Mouse (Mus musculus): ENCODE measurements around the gene Slc2a9. TPM values are rescaled to one million over a fixed set of nuclear protein-coding genes. Genes with fewer than 3 reads are reported as not detected.

The Slc2a9 gene
- polyA plus RNA-seq, 1 experiment = not detected

- H3K4me3 ChIP-seq (ENCODE audit: low read depth, low read length) = no peak overlapping the region
- no peaks in the 10 kb centered on the region for H3K36me3 ChIP-seq (ENCODE audit: control insufficient read depth, insufficient read depth, low read length, poor library complexity, severe bottlenecking)
- H3K9me3 ChIP-seq (replicated peaks; ENCODE audit: control insufficient read depth, insufficient read depth, low read length, poor library complexity, severe bottlenecking) = no peaks in the 10 kb centered on the region
- no peak overlapping the region for H3K9ac ChIP-seq (ENCODE audit: low read depth, poor library complexity, severe bottlenecking)
- H3K27ac ChIP-seq (ENCODE audit: insufficient read depth, low read length) = no peak overlapping the region
- H3K4me1 ChIP-seq (ENCODE audit: control insufficient read depth, insufficient read depth, low read length) = peaks cover 4% of the 10 kb centered on the region
- no peaks in the 10 kb centered on the region for H3K27me3 ChIP-seq (ENCODE audit: control insufficient read depth, insufficient read depth, low read length, poor library complexity, severe bottlenecking)
- TF ChIP-seq POLR2A (IDR thresholded peaks at IDR 0.05; ENCODE audit: insufficient read depth, low read length) = no peak
- TF ChIP-seq EP300 (IDR thresholded peaks at IDR 0.05; ENCODE audit: insufficient read depth, low read depth, low read length) = no peak
- TF ChIP-seq CTCF (IDR thresholded peaks at IDR 0.05; ENCODE audit: low read depth, low read length) = no peak
These were observed 10.0 kb upstream of the Slc2a9 start for GRCm38 (mm10) chr5:38512991-38513390.

DNA sequence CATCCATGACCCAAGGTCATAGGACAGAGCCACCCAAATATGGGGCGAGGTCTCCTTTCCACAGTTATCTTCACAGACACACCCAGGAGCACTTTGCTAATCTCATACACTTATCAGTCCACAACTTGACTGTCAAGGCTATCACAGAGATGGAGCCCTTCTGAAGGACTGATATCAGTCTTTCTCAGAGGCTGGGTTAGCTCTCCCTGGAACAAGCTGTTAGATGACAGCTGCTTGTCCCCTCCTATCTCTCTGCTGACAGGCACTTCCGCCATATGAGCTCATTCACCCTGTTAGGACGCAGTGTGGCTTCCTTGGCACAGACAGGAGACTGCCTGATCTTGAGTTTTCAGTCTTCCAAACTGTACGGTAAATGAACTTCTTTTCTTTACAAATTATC is 6.6 kb upstream of the Slc2a9 start:
- Histone ChIP-seq H3K27me3 (ENCODE audit: control insufficient read depth, insufficient read depth, low read length, poor library complexity, severe bottlenecking) (no peaks in the 10 kb centered on the region), H3K9ac (ENCODE audit: low read depth, poor library complexity, severe bottlenecking) (no peak overlapping the region), H3K4me1 (ENCODE audit: control insufficient read depth, insufficient read depth, low read length) (no peaks in the 10 kb centered on the region), H3K9me3 (replicated peaks; ENCODE audit: control insufficient read depth, insufficient read depth, low read length, poor library complexity, severe bottlenecking) (no peaks in the 10 kb centered on the region), H3K36me3 (ENCODE audit: control insufficient read depth, insufficient read depth, low read length, poor library complexity, severe bottlenecking) (no peaks in the 10 kb centered on the region), H3K4me3 (ENCODE audit: low read depth, low read length) (no peak overlapping the region), H3K27ac (ENCODE audit: insufficient read depth, low read length) (no peak overlapping the region)
- TF ChIP-seq CTCF (IDR thresholded peaks at IDR 0.05; ENCODE audit: low read depth, low read length) (no peak), EP300 (IDR thresholded peaks at IDR 0.05; ENCODE audit: insufficient read depth, low read depth, low read length) (no peak), POLR2A (IDR thresholded peaks at IDR 0.05; ENCODE audit: insufficient read depth, low read length) (no peak)

DNA sequence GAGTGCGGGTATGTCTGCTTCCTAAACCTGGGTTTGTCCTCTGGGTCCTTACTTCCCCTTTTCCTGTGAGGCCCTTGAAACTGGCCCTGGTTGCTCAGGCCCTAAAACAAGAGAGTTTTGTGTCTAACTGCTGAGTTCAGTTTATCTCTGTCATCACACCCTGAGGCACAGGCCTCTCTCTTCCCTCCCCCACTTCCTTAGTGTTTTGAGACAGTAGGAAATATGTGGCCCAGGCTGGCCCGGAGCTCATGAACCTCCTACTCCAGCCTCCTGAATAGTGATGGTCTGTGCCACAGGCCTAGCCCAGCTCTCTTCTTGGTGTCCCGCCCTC is 2.5 kb upstream of the Slc2a9 start:
- Histone ChIP-seq H3K9ac (ENCODE audit: low read depth, poor library complexity, severe bottlenecking) (no peak overlapping the region), H3K4me1 (ENCODE audit: control insufficient read depth, insufficient read depth, low read length) (no peaks in the 10 kb centered on the region), H3K27me3 (ENCODE audit: control insufficient read depth, insufficient read depth, low read length, poor library complexity, severe bottlenecking) (no peaks in the 10 kb centered on the region), H3K4me3 (ENCODE audit: low read depth, low read length) (no peak overlapping the region), H3K36me3 (ENCODE audit: control insufficient read depth, insufficient read depth, low read length, poor library complexity, severe bottlenecking) (no peaks in the 10 kb centered on the region), H3K9me3 (replicated peaks; ENCODE audit: control insufficient read depth, insufficient read depth, low read length, poor library complexity, severe bottlenecking) (no peaks in the 10 kb centered on the region), H3K27ac (ENCODE audit: insufficient read depth, low read length) (no peak overlapping the region)
- no peak for TF ChIP-seq EP300 (IDR thresholded peaks at IDR 0.05; ENCODE audit: insufficient read depth, low read depth, low read length)
- TF ChIP-seq CTCF (IDR thresholded peaks at IDR 0.05; ENCODE audit: low read depth, low read length) = no peak
- no peak for TF ChIP-seq POLR2A (IDR thresholded peaks at IDR 0.05; ENCODE audit: insufficient read depth, low read length)

GRCm38 (mm10) chr5:38504747-38505434 is 1.9 kb upstream of the Slc2a9 start:
- Histone ChIP-seq H3K27me3 (ENCODE audit: control insufficient read depth, insufficient read depth, low read length, poor library complexity, severe bottlenecking) (no peaks in the 10 kb centered on the region), H3K4me1 (ENCODE audit: control insufficient read depth, insufficient read depth, low read length) (no peaks in the 10 kb centered on the region), H3K36me3 (ENCODE audit: control insufficient read depth, insufficient read depth, low read length, poor library complexity, severe bottlenecking) (no peaks in the 10 kb centered on the region), H3K27ac (ENCODE audit: insufficient read depth, low read length) (no peak overlapping the region), H3K9me3 (replicated peaks; ENCODE audit: control insufficient read depth, insufficient read depth, low read length, poor library complexity, severe bottlenecking) (no peaks in the 10 kb centered on the region), H3K9ac (ENCODE audit: low read depth, poor library complexity, severe bottlenecking) (no peak overlapping the region), H3K4me3 (ENCODE audit: low read depth, low read length) (no peak overlapping the region)
- TF ChIP-seq POLR2A (IDR thresholded peaks at IDR 0.05; ENCODE audit: insufficient read depth, low read length) (no peak), EP300 (IDR thresholded peaks at IDR 0.05; ENCODE audit: insufficient read depth, low read depth, low read length) (no peak), CTCF (IDR thresholded peaks at IDR 0.05; ENCODE audit: low read depth, low read length) (no peak)

DNA sequence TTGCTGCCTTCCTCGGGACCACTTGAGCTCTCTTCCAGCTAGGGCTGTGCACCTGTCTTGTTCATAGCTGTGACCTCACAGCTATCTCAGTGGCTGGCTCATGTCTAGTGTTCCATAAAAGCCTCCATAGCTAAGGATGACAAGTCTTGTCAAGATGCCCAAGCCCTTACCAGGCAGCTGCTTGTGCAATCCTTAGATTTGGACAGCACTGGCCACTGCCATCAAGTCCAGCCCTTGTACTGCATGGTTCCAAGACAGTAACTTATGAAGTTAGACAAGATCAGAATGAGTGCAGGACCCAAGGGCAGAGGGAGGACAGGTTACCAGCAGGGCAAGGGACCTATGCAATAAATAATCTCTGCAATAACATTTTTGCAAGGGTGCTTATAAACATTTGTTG is 1.2 kb upstream of the Slc2a9 start:
- no peak overlapping the region for H3K27ac ChIP-seq (ENCODE audit: insufficient read depth, low read length)
- no peaks in the 10 kb centered on the region for H3K27me3 ChIP-seq (ENCODE audit: control insufficient read depth, insufficient read depth, low read length, poor library complexity, severe bottlenecking)
- no peaks in the 10 kb centered on the region for H3K36me3 ChIP-seq (ENCODE audit: control insufficient read depth, insufficient read depth, low read length, poor library complexity, severe bottlenecking)
- H3K4me1 ChIP-seq (ENCODE audit: control insufficient read depth, insufficient read depth, low read length) = no peaks in the 10 kb centered on the region
- H3K9ac ChIP-seq (ENCODE audit: low read depth, poor library complexity, severe bottlenecking) = no peak overlapping the region
- H3K4me3 ChIP-seq (ENCODE audit: low read depth, low read length) = no peak overlapping the region
- H3K9me3 ChIP-seq (replicated peaks; ENCODE audit: control insufficient read depth, insufficient read depth, low read length, poor library complexity, severe bottlenecking) = no peaks in the 10 kb centered on the region
- no peak for TF ChIP-seq EP300 (IDR thresholded peaks at IDR 0.05; ENCODE audit: insufficient read depth, low read depth, low read length)
- TF ChIP-seq CTCF (IDR thresholded peaks at IDR 0.05; ENCODE audit: low read depth, low read length) = no peak
- no peak for TF ChIP-seq POLR2A (IDR thresholded peaks at IDR 0.05; ENCODE audit: insufficient read depth, low read length)

DNA sequence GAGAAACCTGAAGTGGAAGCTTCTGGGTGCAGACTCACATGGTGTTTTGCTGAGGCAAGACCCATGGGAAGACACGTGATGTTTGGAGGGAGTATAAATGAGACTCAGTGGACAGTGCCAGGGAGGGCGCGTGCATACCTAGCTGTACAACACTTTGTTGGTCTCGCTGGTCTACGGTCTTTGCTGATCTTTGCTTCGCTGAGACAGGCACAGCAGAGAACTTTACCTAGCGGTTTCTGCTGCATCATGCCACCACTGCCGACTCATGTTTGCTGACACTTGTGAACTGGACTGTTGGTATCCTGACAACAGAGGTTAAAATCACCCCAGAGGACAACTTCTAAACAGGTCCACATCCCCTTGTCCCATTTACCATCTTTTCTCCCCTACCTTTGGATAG is 2.9 kb downstream of the Slc2a9 start:
- H3K27ac ChIP-seq (ENCODE audit: insufficient read depth, low read length) = no peak overlapping the region
- TF ChIP-seq POLR2A (IDR thresholded peaks at IDR 0.05; ENCODE audit: insufficient read depth, low read length) = no peak
- TF ChIP-seq CTCF (IDR thresholded peaks at IDR 0.05; ENCODE audit: low read depth, low read length) = no peak
- TF ChIP-seq EP300 (IDR thresholded peaks at IDR 0.05; ENCODE audit: insufficient read depth, low read depth, low read length) = no peak

More for the DNA sequence above, 2.9 kb downstream of the Slc2a9 start:
- Histone ChIP-seq H3K27me3 (ENCODE audit: control insufficient read depth, insufficient read depth, low read length, poor library complexity, severe bottlenecking) (no peaks in the 10 kb centered on the region), H3K36me3 (ENCODE audit: control insufficient read depth, insufficient read depth, low read length, poor library complexity, severe bottlenecking) (no peaks in the 10 kb centered on the region), H3K9ac (ENCODE audit: low read depth, poor library complexity, severe bottlenecking) (no peak overlapping the region), H3K4me3 (ENCODE audit: low read depth, low read length) (no peak overlapping the region), H3K4me1 (ENCODE audit: control insufficient read depth, insufficient read depth, low read length) (no peaks in the 10 kb centered on the region), H3K9me3 (replicated peaks; ENCODE audit: control insufficient read depth, insufficient read depth, low read length, poor library complexity, severe bottlenecking) (no peaks in the 10 kb centered on the region)

All from ES-Bruce4 (cell line).